Mouse (Mus musculus) limb, embryonic 13.5 days (tissue): ENCODE measurements at regions not wholly inside any gene's neighbourhood (a gene's known extent, or its start where the extent isn't known, plus 50 kb on each side); places are given as distances from the start of the nearest gene placed in this dataset.

ENCODE experiments used
- ATAC-seq: fragments of 200-750 bp; cut with Nextera tagmentation; 2 replicates; pipeline ENCODE4 v1.8.0; 2017; ENCODE audit warnings: low read depth, moderate number of reproducible peaks, moderate TSS enrichment; ENCODE audit not compliant: low FRiP score
- H3K27ac ChIP-seq: fragments of 300-500 bp; sonication (generic); 2 replicates; pipeline ENCODE4 v1.5.1; 2015; ENCODE audit warnings: inconsistent platforms, mild to moderate bottlenecking, moderate library complexity
- H3K27me3 ChIP-seq: fragments of 300-500 bp; sonication (generic); 2 replicates; pipeline ENCODE4 v1.6.1; 2015; ENCODE audit warnings: mild to moderate bottlenecking, inconsistent platforms
- H3K36me3 ChIP-seq: fragments of 300-500 bp; sonication (generic); 2 replicates; pipeline ENCODE4 v1.6.1; 2015; ENCODE audit warnings: inconsistent platforms, mild to moderate bottlenecking, moderate library complexity
- H3K4me1 ChIP-seq: fragments of 300-500 bp; sonication (generic); 2 replicates; pipeline ENCODE4 v1.6.1; 2015; ENCODE audit warnings: inconsistent platforms
- H3K4me2 ChIP-seq: fragments of 300-500 bp; sonication (generic); replicated peaks from 2 replicates; pipeline ENCODE4 v1.6.1; 2015; ENCODE audit warnings: inconsistent platforms, mild to moderate bottlenecking, moderate library complexity
- H3K4me3 ChIP-seq: fragments of 300-500 bp; sonication (generic); 2 replicates; pipeline ENCODE4 v1.5.1; 2015; ENCODE audit warnings: moderate library complexity, mild to moderate bottlenecking, inconsistent platforms
- H3K9ac ChIP-seq: fragments of 300-500 bp; sonication (generic); 2 replicates; pipeline ENCODE4 v1.6.1; 2015; ENCODE audit warnings: mild to moderate bottlenecking, inconsistent platforms
- H3K9me3 ChIP-seq: fragments of 300-500 bp; sonication (generic); 2 replicates; pipeline ENCODE4 v1.6.1; 2016; ENCODE audit warnings: inconsistent platforms
- WGBS: fragments of 180-500 bp; shearing (Covaris S2); methylation state at CpG from one replicate; pipeline ENCODE4 v1.1.7; 2015; 5-methylcytosine and 5-hydroxymethylcytosine counted together

DNA sequence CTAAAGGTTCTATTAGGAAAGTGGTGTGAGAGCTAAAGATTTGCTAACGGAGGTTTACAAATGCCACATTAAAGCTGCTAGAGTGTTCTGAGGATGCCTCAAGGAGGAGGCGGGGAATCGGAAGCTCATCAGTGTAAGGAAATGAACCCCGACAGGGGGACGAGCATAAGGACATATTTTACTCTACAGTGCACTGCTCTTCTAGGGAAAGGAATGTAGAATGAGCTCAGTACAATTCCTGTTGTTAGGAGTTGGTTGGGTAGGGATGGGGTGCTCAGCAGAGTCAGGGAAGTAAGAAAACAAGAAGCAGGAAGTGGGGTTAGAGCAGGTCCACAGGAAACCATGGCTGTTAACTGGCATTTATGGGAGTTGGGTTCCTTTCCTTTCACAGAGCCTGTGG is 54.6 kb downstream of the Mex3b start:
- Histone ChIP-seq H3K36me3 (no peaks in the 10 kb centered on the region), H3K27me3 (no peaks in the 10 kb centered on the region), H3K4me1 (peaks cover 18% of the 10 kb centered on the region), H3K4me3 (no peak overlapping the region), H3K4me2 (no peak overlapping the region), H3K9me3 (0 out of 2 replicates have a peak, but pooled peaks cover 3% of the 10 kb centered on the region), H3K9ac (no peak overlapping the region), H3K27ac (no peak overlapping the region)
- WGBS: 69% methylated on average over 5 of the region's 5 CpGs
- no peak for ATAC-seq

DNA sequence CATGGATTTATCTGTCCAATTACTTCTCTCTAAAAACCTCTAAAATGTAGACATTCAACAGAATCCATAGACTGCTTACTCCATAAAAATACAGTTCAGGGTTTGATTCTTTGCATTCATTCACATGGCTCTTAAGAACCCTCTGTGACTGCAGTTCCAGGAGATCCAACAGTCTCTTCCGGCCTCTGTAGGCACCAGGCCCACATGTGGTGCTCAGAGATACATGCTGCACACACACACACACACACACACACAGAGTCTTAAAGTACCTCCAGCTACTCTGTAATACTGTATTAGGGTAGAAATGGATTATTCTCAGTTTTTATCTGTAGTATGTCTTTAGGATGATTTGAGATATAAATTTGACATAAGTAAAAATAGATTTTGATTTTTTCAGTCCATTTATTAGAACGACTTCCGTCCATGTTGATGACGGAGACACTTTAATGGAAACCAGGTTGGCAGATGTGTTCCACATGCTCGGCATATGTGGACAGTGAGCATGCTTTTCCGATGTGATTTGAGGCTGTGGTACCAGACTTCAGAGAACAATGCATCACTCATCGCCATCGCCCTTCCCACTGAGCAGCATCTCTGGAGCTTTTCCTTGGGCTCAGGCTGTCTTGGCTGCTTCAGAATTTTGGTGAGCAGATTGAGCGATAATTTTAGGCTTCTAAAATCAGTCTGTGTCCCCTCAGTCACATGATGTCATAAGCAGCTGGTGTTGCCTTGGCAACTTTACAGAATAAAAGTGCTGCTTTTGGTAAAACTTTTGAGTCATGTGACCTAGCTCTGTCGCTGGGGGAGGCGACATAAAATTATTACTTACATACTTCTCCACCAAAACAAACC is 56.3 kb downstream of the Mex3b start:
- no peak overlapping the region for H3K4me3 ChIP-seq
- peaks cover 18% of the 10 kb centered on the region for H3K4me1 ChIP-seq
- 0 out of 2 replicates have a peak, but pooled peaks cover 3% of the 10 kb centered on the region for H3K9me3 ChIP-seq
- H3K9ac ChIP-seq: no peak overlapping the region
- 0 out of 2 replicates have a peak overlapping the region, but pooled peaks have one; percentile 52 for H3K27ac ChIP-seq
- H3K4me2 ChIP-seq: peak overlapping the region; percentile 25; the same call in 1 of the 2 replicates
- H3K27me3 ChIP-seq: no peaks in the 10 kb centered on the region
- H3K36me3 ChIP-seq: no peaks in the 10 kb centered on the region
- ATAC-seq: peak; percentile 72
- 29% methylated on average over 11 of the region's 11 CpGs for WGBS

DNA sequence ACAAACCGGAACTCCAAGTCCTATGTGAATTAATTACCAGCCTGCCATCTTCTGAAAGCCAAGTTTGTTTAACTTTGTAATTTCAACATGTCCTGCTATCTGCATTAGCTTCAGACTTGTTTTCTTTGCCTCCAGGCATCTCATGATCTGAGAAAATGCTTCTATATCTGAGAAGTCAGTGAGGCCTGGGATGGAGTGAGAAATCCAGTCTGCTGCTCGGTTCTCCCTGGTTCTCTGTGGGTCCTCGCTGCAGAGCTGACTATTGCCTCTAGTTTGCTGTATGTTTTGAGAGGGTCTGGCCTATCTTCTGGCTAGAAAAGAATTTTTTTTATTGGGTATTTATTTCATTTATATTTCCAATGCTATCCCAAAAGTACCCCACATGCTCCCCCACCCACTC is 57.0 kb downstream of the Mex3b start:
- peak overlapping the region; percentile 25; the same call in 1 of the 2 replicates for H3K4me2 ChIP-seq
- H3K9me3 ChIP-seq: no peaks in the 10 kb centered on the region
- no peak for ATAC-seq
- H3K9ac ChIP-seq: no peak overlapping the region
- peak overlapping the region; percentile 52; the same call in 1 of the 2 replicates for H3K27ac ChIP-seq
- H3K36me3 ChIP-seq: no peaks in the 10 kb centered on the region
- no peak overlapping the region for H3K4me3 ChIP-seq
- peaks cover 18% of the 10 kb centered on the region for H3K4me1 ChIP-seq
- H3K27me3 ChIP-seq: no peaks in the 10 kb centered on the region
- 56% methylated on average over 3 of the region's 3 CpGs for WGBS

DNA sequence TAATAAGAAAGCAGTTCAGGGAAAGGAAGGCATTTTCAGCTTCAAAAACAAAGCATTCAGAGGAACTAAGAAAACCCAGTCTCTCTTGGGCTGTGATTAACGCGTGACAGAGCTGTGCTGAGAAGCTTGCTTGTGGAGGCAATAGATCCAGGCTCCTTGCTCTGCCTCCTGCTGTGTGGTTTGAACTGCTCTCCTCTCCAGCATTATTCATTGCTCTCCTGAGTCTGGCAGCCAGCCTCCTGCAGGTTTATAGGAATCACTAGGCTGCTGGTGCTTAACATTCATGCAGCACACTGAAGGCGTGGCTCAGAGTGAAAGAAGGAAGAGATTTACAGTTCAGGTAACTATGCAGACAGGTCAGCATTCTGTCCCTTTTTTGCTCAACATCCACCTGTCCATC is 71.2 kb downstream of the Mex3b start:
- H3K9ac ChIP-seq: no peak overlapping the region
- peaks cover 18% of the 10 kb centered on the region for H3K4me1 ChIP-seq
- no peak overlapping the region for H3K4me2 ChIP-seq
- 11% methylated on average over 3 of the region's 3 CpGs for WGBS
- no peak overlapping the region; the same call in 1 of the 2 replicates for H3K27ac ChIP-seq
- H3K27me3 ChIP-seq: no peaks in the 10 kb centered on the region
- 0 out of 2 replicates have a peak, but pooled peaks cover 6% of the 10 kb centered on the region for H3K9me3 ChIP-seq
- peak; percentile 57 for ATAC-seq
- no peak overlapping the region for H3K4me3 ChIP-seq
- H3K36me3 ChIP-seq: no peaks in the 10 kb centered on the region

DNA sequence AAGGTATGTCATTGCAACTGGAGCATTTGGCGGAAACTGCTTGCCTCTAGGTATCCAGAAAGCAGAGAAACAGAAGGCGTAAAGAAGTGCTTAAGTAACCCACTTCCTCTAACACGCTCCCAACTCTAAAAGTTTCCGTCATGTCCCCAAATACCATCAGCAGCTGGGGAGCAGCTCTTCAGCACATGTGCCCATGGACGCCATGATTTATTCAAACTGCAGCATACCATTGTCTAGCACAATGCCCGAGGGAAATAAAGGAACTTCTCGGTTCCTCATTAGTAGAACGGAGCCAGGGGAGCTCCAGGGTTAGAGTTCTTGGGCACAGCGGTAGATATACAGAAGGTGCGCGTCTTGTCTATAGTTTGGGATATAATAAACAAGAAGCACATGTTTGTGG is 72.4 kb downstream of the Mex3b start:
- Histone ChIP-seq H3K4me2 (no peak overlapping the region), H3K4me3 (no peak overlapping the region), H3K36me3 (no peaks in the 10 kb centered on the region), H3K4me1 (peaks cover 18% of the 10 kb centered on the region), H3K9ac (no peak overlapping the region), H3K27me3 (no peaks in the 10 kb centered on the region), H3K9me3 (no peaks in the 10 kb centered on the region), H3K27ac (no peak overlapping the region)
- 83% methylated on average over 11 of the region's 11 CpGs for WGBS
- no peak for ATAC-seq

DNA sequence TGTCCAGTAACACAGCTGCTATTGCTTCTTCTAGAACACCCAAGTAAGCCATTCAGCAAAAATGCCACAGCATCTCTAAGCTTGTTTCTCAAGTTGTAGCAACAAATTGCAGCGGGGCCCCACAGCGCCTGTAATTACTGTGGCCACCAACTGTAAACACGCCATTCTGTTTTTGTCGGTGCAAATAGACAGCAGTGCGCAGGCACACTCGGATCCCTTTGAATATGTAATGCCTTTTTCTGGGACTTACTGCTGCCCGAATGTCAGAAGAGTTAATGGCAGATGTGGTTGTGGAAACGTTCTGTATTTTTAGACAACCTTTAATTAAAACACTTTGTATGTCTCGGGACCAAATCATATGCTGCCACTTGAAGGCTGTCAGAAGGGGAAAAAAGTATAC is 76.2 kb downstream of the Mex3b start:
- Histone ChIP-seq H3K4me1 (peaks cover 8% of the 10 kb centered on the region), H3K9ac (no peak overlapping the region), H3K4me2 (no peak overlapping the region), H3K4me3 (no peak overlapping the region), H3K36me3 (no peaks in the 10 kb centered on the region), H3K9me3 (no peaks in the 10 kb centered on the region), H3K27ac (no peak overlapping the region), H3K27me3 (no peaks in the 10 kb centered on the region)
- 65% methylated on average over 9 of the region's 9 CpGs for WGBS
- no peak for ATAC-seq

DNA sequence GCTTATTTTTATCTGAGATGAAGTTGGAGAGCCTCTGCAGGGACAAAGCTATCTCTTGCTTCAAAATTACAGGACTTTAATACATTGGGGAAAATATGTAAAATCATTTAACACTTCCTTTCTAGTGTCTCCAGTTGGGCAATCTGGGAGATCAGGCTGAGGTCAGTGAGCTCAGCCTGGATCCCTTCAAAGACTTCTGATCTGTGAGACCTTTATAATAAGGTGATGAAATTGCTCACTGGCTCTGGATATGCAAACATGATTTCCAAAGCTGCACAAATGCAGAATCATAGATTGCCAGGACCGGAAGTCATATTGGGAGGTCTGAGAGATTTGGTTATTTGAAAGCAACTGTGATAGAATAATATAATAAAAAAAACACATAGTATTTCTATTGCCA is 76.7 kb downstream of the Mex3b start:
- H3K4me1 ChIP-seq: peaks cover 4% of the 10 kb centered on the region
- no peak for ATAC-seq
- no peak overlapping the region for H3K4me3 ChIP-seq
- no peaks in the 10 kb centered on the region for H3K27me3 ChIP-seq
- 88% methylated on average over 1 of the region's 1 CpGs for WGBS
- H3K36me3 ChIP-seq: no peaks in the 10 kb centered on the region
- H3K9ac ChIP-seq: no peak overlapping the region
- no peak overlapping the region for H3K4me2 ChIP-seq
- no peaks in the 10 kb centered on the region for H3K9me3 ChIP-seq
- no peak overlapping the region for H3K27ac ChIP-seq

DNA sequence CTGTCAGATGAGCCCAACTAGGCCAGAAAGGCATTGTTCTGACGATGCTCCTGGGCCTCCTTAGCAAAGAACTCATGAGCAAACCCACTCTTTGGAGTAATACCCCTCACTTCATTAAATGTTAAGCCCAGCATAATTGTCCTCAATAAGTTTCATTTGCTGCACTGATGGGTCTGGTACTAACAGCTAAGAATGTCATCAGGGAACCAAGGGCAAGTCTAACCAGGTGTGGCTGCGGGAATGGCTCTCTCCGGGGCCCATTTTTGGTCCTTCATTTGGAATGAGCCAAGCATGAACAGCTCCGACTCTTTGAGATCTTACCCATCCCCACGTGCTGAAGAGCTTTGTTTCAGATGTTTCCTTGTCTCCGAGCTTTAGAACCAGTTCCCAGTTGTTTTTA is 82.2 kb downstream of the Mex3b start:
- Histone ChIP-seq H3K4me3 (no peak overlapping the region), H3K4me2 (no peak overlapping the region), H3K27ac (no peak overlapping the region), H3K4me1 (peaks cover 3% of the 10 kb centered on the region; the same call in 1 of the 2 replicates), H3K9me3 (no peaks in the 10 kb centered on the region), H3K36me3 (no peaks in the 10 kb centered on the region), H3K27me3 (no peaks in the 10 kb centered on the region), H3K9ac (no peak overlapping the region)
- WGBS: 73% methylated on average over 6 of the region's 6 CpGs
- ATAC-seq: no peak

DNA sequence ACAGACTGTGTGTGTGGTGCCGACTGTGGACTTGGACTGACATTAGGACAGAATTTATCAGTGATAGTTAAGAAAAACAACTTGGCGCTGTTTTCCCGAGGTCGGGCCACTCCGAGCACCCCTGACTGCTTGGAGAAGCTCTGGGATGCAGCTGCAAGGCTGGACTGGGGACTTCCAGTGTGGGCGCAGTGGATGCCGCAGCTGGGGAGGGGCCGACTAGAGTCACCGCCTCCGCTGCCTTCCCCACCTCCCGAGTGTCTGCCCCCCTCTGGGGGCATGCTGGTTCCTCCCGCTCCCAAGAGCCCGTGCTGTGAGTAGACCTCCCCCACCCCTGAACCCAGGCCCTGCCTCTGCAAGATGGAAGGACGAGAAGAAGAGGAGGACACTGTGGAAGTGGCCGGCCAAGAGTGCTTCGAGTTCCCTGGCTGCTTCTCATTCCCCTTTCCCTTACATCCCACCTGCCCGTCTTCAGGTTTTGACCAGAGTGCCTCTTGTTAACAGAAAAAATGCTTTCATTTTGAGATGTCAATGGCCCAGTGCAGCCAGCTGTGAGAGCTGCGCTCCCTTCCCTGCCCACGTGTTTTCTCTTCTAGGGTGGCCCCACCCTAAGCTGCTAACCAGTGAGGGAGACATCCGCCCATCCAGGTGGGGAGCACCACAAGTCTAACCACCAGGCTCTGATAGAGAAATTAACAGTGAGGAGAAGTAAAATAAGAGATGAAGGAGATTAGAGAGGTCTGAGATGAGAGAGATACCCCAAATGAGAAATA is 90.3 kb downstream of the Mex3b start:
- Histone ChIP-seq H3K27me3 (no peaks in the 10 kb centered on the region), H3K27ac (no peak overlapping the region), H3K36me3 (no peaks in the 10 kb centered on the region), H3K9ac (no peak overlapping the region), H3K4me2 (no peak overlapping the region), H3K4me3 (no peak overlapping the region), H3K9me3 (no peaks in the 10 kb centered on the region), H3K4me1 (no peaks in the 10 kb centered on the region)
- no peak for ATAC-seq
- WGBS: 62% methylated on average over 20 of the region's 20 CpGs

DNA sequence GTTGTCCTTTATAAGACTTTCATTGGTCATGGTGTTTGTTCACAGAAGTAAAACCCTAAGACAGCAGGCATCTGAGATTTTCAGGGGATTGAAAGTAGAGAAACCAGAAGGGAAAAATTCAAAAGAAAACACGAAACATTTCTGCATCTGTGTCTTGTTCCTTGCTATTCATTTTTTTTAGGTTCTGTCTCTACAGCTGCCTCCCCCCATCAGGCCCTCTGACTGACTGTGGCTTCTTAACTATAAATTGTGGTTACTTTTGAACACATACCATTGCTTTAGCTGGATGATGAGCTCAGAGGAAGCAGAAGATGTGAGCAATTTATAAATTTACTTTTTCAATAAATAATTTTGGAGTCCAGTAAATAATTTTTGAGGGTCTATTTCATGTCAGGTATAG is 103.5 kb downstream of the Mex3b start:
- Histone ChIP-seq H3K9ac (no peak overlapping the region), H3K4me1 (peaks cover 27% of the 10 kb centered on the region), H3K27ac (no peak overlapping the region), H3K4me2 (no peak overlapping the region), H3K36me3 (no peaks in the 10 kb centered on the region), H3K27me3 (no peaks in the 10 kb centered on the region), H3K4me3 (no peak overlapping the region), H3K9me3 (no peaks in the 10 kb centered on the region)
- 71% methylated on average over 1 of the region's 1 CpGs for WGBS
- ATAC-seq: no peak

DNA sequence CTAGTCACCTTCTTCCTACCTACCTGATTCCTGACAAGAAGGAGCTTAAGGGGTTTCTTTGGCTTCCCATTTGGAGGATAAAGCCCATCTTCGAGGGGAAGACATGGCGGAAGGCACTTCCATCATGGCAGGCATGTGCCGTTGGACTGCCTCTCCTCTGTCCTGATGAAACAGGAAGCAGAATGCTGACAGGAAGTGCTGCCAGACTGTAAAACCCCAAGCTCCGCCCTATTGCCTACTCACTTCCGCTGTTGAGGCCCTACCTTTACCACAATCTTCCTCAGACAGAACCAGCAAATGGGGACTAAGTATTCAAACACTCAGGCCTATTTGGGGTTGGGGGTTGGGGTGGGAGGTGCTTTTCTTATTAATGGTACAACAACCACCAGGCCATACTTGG is 104.1 kb downstream of the Mex3b start:
- no peaks in the 10 kb centered on the region for H3K36me3 ChIP-seq
- no peaks in the 10 kb centered on the region for H3K9me3 ChIP-seq
- no peaks in the 10 kb centered on the region for H3K27me3 ChIP-seq
- WGBS: 91% methylated on average over 5 of the region's 5 CpGs
- H3K4me2 ChIP-seq: peak overlapping the region; percentile 42
- H3K27ac ChIP-seq: peak overlapping the region; percentile 79
- no peak for ATAC-seq
- H3K9ac ChIP-seq: no peak overlapping the region
- no peak overlapping the region for H3K4me3 ChIP-seq
- H3K4me1 ChIP-seq: peaks cover 27% of the 10 kb centered on the region

DNA sequence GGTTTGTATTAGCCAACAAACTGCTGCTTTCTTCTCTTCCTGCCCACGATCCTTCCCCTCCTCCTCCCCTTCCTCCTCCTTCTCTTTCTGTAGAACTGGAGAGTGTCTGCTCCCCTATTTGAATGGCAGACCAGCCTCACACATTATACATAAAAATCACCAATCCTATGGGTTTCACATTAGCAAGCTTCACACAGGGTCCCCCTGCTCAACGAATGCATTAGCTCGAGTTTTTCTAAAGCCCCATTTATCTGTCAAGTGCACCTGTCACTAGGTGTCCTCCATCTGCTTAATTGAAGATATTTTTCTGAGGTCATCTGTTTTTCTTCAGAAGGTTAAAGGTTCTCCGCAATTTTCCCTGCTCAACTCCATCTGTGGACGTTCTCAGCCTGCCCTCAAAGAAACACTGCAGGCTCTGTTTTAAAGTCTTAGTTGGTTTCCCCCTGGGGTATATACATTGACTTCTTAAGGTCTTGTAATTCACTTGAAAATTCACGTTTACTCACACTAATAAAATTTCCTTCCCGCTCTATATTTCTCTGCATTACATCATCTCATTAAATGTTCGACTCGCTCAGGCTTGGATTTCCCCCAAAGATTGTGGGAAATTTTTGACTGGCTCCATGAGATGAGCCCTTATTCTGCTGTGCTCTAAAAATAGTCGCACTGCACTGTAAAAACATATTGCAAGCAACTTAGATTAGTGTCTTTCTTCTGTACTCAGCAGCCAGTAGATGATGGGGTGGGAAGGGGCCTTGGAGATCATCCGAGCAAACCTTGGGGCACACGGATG is 105.3 kb downstream of the Mex3b start:
- peak overlapping the region; percentile 79 for H3K27ac ChIP-seq
- ATAC-seq: peak; percentile 94
- H3K4me1 ChIP-seq: peaks cover 27% of the 10 kb centered on the region
- 16% methylated on average over 12 of the region's 12 CpGs for WGBS
- peak overlapping the region; percentile 42 for H3K4me2 ChIP-seq
- H3K27me3 ChIP-seq: no peaks in the 10 kb centered on the region
- H3K36me3 ChIP-seq: no peaks in the 10 kb centered on the region
- no peak overlapping the region for H3K4me3 ChIP-seq
- no peak overlapping the region for H3K9ac ChIP-seq
- no peaks in the 10 kb centered on the region for H3K9me3 ChIP-seq
